Mouse (Mus musculus): Measurements from ENCODE around the gene Fndc11. TPM values are rescaled to one million over a fixed set of nuclear protein-coding genes. Genes with fewer than 3 reads are reported as not detected.

Fndc11 gene
- polyA plus RNA-seq, 1 experiment from 2014 or later = 0.58 TPM

- Histone ChIP-seq H3K27me3 (ENCODE audit: control insufficient read depth, insufficient read depth, low read length) (no peaks in the 10 kb centered on the region), H3K4me1 (ENCODE audit: control insufficient read depth, insufficient read depth, low read length) (no peaks in the 10 kb centered on the region), H3K36me3 (ENCODE audit: control insufficient read depth, insufficient read depth, low read length) (no peaks in the 10 kb centered on the region; the same call in 1 of the 2 replicates), H3K4me3 (ENCODE audit: low read length) (peak overlapping the region; percentile 40), H3K4me2 (replicated peaks; ENCODE audit: low read depth, low read length) (peak overlapping the region; percentile 49), H3K9ac (ENCODE audit: low read depth, low read length) (no peak overlapping the region), H3K27ac (ENCODE audit: low read depth, low read length) (no peak overlapping the region), H3K9me3 (ENCODE audit: control insufficient read depth, low read length) (no peaks in the 10 kb centered on the region)
- WGBS = 88% methylated on average over 13 of the region's 13 CpGs
- ATAC-seq (ENCODE audit: low FRiP score, low TSS enrichment) = no peak
Observed at GRCm38 (mm10) chr2:181240806-181241440, 21.1 kb downstream of the Fndc11 start.

DNA sequence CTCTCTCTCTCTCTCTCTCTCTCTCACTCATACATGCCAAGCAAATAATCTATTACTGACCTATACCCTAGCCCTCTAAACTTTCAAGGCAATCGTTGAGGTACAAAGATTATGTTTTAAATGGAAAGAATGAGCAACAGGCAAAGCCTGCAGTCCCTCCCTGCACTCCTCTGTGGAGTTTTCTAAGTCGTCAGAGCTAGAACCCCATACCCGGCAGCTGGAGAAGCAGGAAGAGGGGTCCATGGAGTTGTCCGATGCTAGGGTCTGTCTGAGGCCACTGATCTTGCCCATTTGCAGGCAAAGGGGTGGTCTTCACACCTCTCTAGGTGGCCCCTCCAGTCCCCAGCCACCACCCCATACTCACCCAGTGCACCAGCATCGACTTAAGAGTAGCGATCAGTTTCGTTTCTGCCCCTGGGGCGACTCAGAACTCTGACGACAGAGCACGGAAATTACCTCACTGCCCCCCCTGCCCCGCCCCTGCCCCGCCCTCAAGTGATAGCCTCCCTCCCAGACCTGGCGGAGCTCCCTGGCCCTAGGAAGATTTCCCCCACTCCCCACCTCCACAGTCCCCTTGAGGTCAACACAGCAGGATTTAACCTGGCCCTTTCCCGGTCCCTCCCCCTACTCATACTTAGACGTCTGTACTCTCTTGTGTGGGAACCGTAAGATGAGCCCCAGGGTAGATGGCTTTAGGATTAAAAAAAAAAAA is 21.9 kb downstream of the Fndc11 start, which contains the start of gene Helz2:
Gene Helz2 (minus strand): TSS at position 426 of the 712 bp plus-strand sequence.
- Histone ChIP-seq H3K9ac (ENCODE audit: low read depth, low read length) (peak within 1 kb of the TSS; percentile 24), H3K9me3 (ENCODE audit: control insufficient read depth, low read length) (no peaks in the 10 kb centered on the region), H3K27ac (ENCODE audit: low read depth, low read length) (no peak within 1 kb of the TSS), H3K4me3 (ENCODE audit: low read length) (peak within 1 kb of the TSS; percentile 40), H3K4me1 (ENCODE audit: control insufficient read depth, insufficient read depth, low read length) (no peaks in the 10 kb centered on the region), H3K36me3 (ENCODE audit: control insufficient read depth, insufficient read depth, low read length) (no peaks in the 10 kb centered on the region; the same call in 1 of the 2 replicates), H3K27me3 (ENCODE audit: control insufficient read depth, insufficient read depth, low read length) (no peaks in the 10 kb centered on the region), H3K4me2 (replicated peaks; ENCODE audit: low read depth, low read length) (peak within 1 kb of the TSS; percentile 49)
- peak; percentile 64 for ATAC-seq (ENCODE audit: low FRiP score, low TSS enrichment)
- 5% methylated on average over 16 of the region's 16 CpGs for WGBS

DNA sequence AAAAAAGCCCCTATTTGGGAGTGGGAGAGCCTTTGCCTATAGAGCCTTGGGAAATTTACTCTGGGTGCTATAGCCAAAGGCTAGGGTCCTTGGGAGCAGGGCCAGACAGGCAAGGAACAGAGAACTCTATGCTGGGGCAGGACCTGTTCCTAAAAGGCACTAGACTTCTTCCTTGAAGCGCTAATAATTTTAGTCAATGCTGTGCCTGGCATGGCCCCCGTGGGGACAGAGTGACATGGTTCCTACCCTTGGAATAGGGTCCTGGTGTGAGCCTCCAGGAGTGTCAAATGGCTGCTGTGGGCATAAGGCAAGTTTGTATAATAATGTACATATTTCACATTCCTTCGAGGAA is 22.5 kb downstream of the Fndc11 start:
- Histone ChIP-seq H3K9me3 (ENCODE audit: control insufficient read depth, low read length) (no peaks in the 10 kb centered on the region), H3K9ac (ENCODE audit: low read depth, low read length) (no peak overlapping the region; the same call in 1 of the 2 replicates), H3K27ac (ENCODE audit: low read depth, low read length) (no peak overlapping the region), H3K4me3 (ENCODE audit: low read length) (peak overlapping the region; percentile 40; the same call in 1 of the 2 replicates), H3K27me3 (ENCODE audit: control insufficient read depth, insufficient read depth, low read length) (no peaks in the 10 kb centered on the region), H3K4me2 (replicated peaks; ENCODE audit: low read depth, low read length) (peak overlapping the region; percentile 49), H3K4me1 (ENCODE audit: control insufficient read depth, insufficient read depth, low read length) (no peaks in the 10 kb centered on the region), H3K36me3 (ENCODE audit: control insufficient read depth, insufficient read depth, low read length) (no peaks in the 10 kb centered on the region; the same call in 1 of the 2 replicates)
- 72% methylated on average over 3 of the region's 3 CpGs for WGBS
- no peak for ATAC-seq (ENCODE audit: low FRiP score, low TSS enrichment)

- no peak overlapping the region for H3K4me3 ChIP-seq (ENCODE audit: low read length)
- no peaks in the 10 kb centered on the region for H3K27me3 ChIP-seq (ENCODE audit: control insufficient read depth, insufficient read depth, low read length)
- no peak overlapping the region for H3K9ac ChIP-seq (ENCODE audit: low read depth, low read length)
- 0 out of 2 replicates have a peak, but pooled peaks have one; percentile 55 for ATAC-seq (ENCODE audit: low FRiP score, low TSS enrichment)
- H3K4me1 ChIP-seq (ENCODE audit: control insufficient read depth, insufficient read depth, low read length) = no peaks in the 10 kb centered on the region
- H3K36me3 ChIP-seq (ENCODE audit: control insufficient read depth, insufficient read depth, low read length) = no peaks in the 10 kb centered on the region
- WGBS = 43% methylated on average over 11 of the region's 11 CpGs
- H3K4me2 ChIP-seq (replicated peaks; ENCODE audit: low read depth, low read length) = no peak overlapping the region
- H3K9me3 ChIP-seq (ENCODE audit: control insufficient read depth, low read length) = no peaks in the 10 kb centered on the region
- H3K27ac ChIP-seq (ENCODE audit: low read depth, low read length) = no peak overlapping the region
Observed at GRCm38 (mm10) chr2:181243706-181244394, 24.0 kb downstream of the Fndc11 start.

GRCm38 (mm10) chr2:181245031-181245430 is 25.2 kb downstream of the Fndc11 start:
- no peak overlapping the region for H3K4me2 ChIP-seq (replicated peaks; ENCODE audit: low read depth, low read length)
- H3K36me3 ChIP-seq (ENCODE audit: control insufficient read depth, insufficient read depth, low read length) = no peaks in the 10 kb centered on the region
- no peaks in the 10 kb centered on the region for H3K9me3 ChIP-seq (ENCODE audit: control insufficient read depth, low read length)
- no peak overlapping the region for H3K9ac ChIP-seq (ENCODE audit: low read depth, low read length)
- H3K27me3 ChIP-seq (ENCODE audit: control insufficient read depth, insufficient read depth, low read length) = no peaks in the 10 kb centered on the region
- H3K27ac ChIP-seq (ENCODE audit: low read depth, low read length) = no peak overlapping the region
- 40% methylated on average over 2 of the region's 2 CpGs for WGBS
- no peak for ATAC-seq (ENCODE audit: low FRiP score, low TSS enrichment)
- H3K4me1 ChIP-seq (ENCODE audit: control insufficient read depth, insufficient read depth, low read length) = no peaks in the 10 kb centered on the region
- H3K4me3 ChIP-seq (ENCODE audit: low read length) = no peak overlapping the region

GRCm38 (mm10) chr2:181249217-181249616 is 29.4 kb downstream of the Fndc11 start:
- Histone ChIP-seq H3K4me1 (ENCODE audit: control insufficient read depth, insufficient read depth, low read length) (no peaks in the 10 kb centered on the region), H3K9ac (ENCODE audit: low read depth, low read length) (no peak overlapping the region), H3K36me3 (ENCODE audit: control insufficient read depth, insufficient read depth, low read length) (peaks cover 27% of the 10 kb centered on the region), H3K4me3 (ENCODE audit: low read length) (no peak overlapping the region), H3K27ac (ENCODE audit: low read depth, low read length) (no peak overlapping the region), H3K27me3 (ENCODE audit: control insufficient read depth, insufficient read depth, low read length) (no peaks in the 10 kb centered on the region), H3K9me3 (ENCODE audit: control insufficient read depth, low read length) (no peaks in the 10 kb centered on the region), H3K4me2 (replicated peaks; ENCODE audit: low read depth, low read length) (no peak overlapping the region)
- 85% methylated on average over 10 of the region's 10 CpGs for WGBS
- ATAC-seq (ENCODE audit: low FRiP score, low TSS enrichment) = no peak

- whole genome bisulfite sequencing = 83% methylated on average over 1 of the region's 1 CpGs
- H3K4me1 ChIP-seq (ENCODE audit: control insufficient read depth, insufficient read depth, low read length) = no peaks in the 10 kb centered on the region
- peaks cover 48% of the 10 kb centered on the region for H3K36me3 ChIP-seq (ENCODE audit: control insufficient read depth, insufficient read depth, low read length)
- no peak for ATAC-seq (ENCODE audit: low FRiP score, low TSS enrichment)
- H3K9ac ChIP-seq (ENCODE audit: low read depth, low read length) = no peak overlapping the region
- no peak overlapping the region for H3K27ac ChIP-seq (ENCODE audit: low read depth, low read length)
- H3K4me3 ChIP-seq (ENCODE audit: low read length) = no peak overlapping the region
- no peak overlapping the region for H3K4me2 ChIP-seq (replicated peaks; ENCODE audit: low read depth, low read length)
- H3K27me3 ChIP-seq (ENCODE audit: control insufficient read depth, insufficient read depth, low read length) = no peaks in the 10 kb centered on the region
- no peaks in the 10 kb centered on the region for H3K9me3 ChIP-seq (ENCODE audit: control insufficient read depth, low read length)
Observed at GRCm38 (mm10) chr2:181251841-181252240, 32.0 kb downstream of the Fndc11 start.

GRCm38 (mm10) chr2:181253248-181253647 is 33.4 kb downstream of the Fndc11 start:
- Histone ChIP-seq H3K27me3 (ENCODE audit: control insufficient read depth, insufficient read depth, low read length) (no peaks in the 10 kb centered on the region), H3K4me3 (ENCODE audit: low read length) (no peak overlapping the region), H3K4me1 (ENCODE audit: control insufficient read depth, insufficient read depth, low read length) (no peaks in the 10 kb centered on the region), H3K9ac (ENCODE audit: low read depth, low read length) (no peak overlapping the region), H3K4me2 (replicated peaks; ENCODE audit: low read depth, low read length) (no peak overlapping the region), H3K27ac (ENCODE audit: low read depth, low read length) (no peak overlapping the region), H3K9me3 (ENCODE audit: control insufficient read depth, low read length) (no peaks in the 10 kb centered on the region), H3K36me3 (ENCODE audit: control insufficient read depth, insufficient read depth, low read length) (peaks cover 58% of the 10 kb centered on the region)
- WGBS = 93% methylated on average over 1 of the region's 1 CpGs
- ATAC-seq (ENCODE audit: low FRiP score, low TSS enrichment) = no peak

- Histone ChIP-seq H3K27ac (ENCODE audit: low read depth, low read length) (no peak overlapping the region), H3K4me2 (replicated peaks; ENCODE audit: low read depth, low read length) (no peak overlapping the region), H3K4me1 (ENCODE audit: control insufficient read depth, insufficient read depth, low read length) (no peaks in the 10 kb centered on the region), H3K36me3 (ENCODE audit: control insufficient read depth, insufficient read depth, low read length) (peaks cover 60% of the 10 kb centered on the region), H3K27me3 (ENCODE audit: control insufficient read depth, insufficient read depth, low read length) (no peaks in the 10 kb centered on the region), H3K9ac (ENCODE audit: low read depth, low read length) (no peak overlapping the region), H3K4me3 (ENCODE audit: low read length) (no peak overlapping the region), H3K9me3 (ENCODE audit: control insufficient read depth, low read length) (no peaks in the 10 kb centered on the region)
- ATAC-seq (ENCODE audit: low FRiP score, low TSS enrichment) = no peak
- 98% methylated on average over 2 of the region's 2 CpGs for WGBS
Observed at GRCm38 (mm10) chr2:181266839-181267238, 47.0 kb downstream of the Fndc11 start.
